Mouse (Mus musculus) gastrocnemius, postnatal 36 days (tissue): ENCODE results near the gene Ap1s1. TPM values are rescaled to one million over a fixed set of nuclear protein-coding genes. Genes with fewer than 3 reads are reported as not detected.

Source experiments
- DNase-seq, 2 experiments: peaks; one replicate each; pipeline ENCODE4 v3.0.0; 2022
- intact Hi-C: fragments of 180-260 bp; cut with DNase I; formaldehyde crosslinking; loops from one replicate; pipeline ENCODE4 v1.15.1; 2025
- microRNA-seq, 2 experiments: library from miRNA; unstranded; fragments of <30 nt; microRNA quantifications; one replicate each; pipeline ENCODE4 v1.2.0; 2021
- total RNA-seq, 2 experiments: library from RNA; stranded (reverse); gene quantifications; 2 replicates each; pipeline ENCODE4 v1.2.3; 2021

The Ap1s1 gene
- total RNA-seq, 2 experiments from 2014 or later = 14.6 to 16.8 TPM

GRCm38 (mm10) chr5:137029273-137029585 is 16.7 kb downstream of the Ap1s1 start:
- no peak for DNase-seq
- intact Hi-C loops = loop anchor here (5.0 kb wide), 1 partner anchor 33 kb away; no protein-coding TSS in a partner anchor

- intact Hi-C loops = loop anchor here (5.0 kb wide), 1 partner anchor 34 kb away; no protein-coding TSS in a partner anchor
- no peak for DNase-seq
Measured at GRCm38 (mm10) chr5:137028561-137029272, 17.2 kb downstream of the Ap1s1 start.

DNA sequence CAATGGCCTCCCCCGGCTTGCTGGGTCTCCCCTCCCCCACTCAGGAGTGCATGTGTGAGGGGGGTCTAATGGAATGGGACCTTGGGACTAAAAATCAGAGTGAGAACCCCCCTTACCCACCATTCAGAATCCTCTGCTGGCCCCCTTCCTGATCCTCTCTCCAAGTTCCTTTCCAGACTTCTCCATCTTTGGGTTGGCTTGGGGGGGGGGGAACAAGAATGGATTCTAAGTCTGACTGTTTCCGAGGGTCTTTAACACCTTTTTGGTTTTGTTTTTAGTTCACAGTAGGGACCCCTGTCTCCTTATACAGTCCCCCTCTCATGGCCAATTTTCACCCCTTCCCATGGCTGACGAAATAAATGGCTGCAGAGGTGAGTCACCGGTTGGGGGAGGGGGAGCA is 19.8 kb downstream of the Ap1s1 start, which contains the start of gene Vgf:
Vgf (plus strand) TSS at position 301 of the 400 bp plus-strand sequence.
- DNase-seq = no peak
- intact Hi-C loops = loop anchor here (5.0 kb wide), 1 partner anchor 36 kb away; no protein-coding TSS in a partner anchor

GRCm38 (mm10) chr5:137025132-137025531 is 20.8 kb downstream of the Ap1s1 start:
- intact Hi-C loops = loop anchor here (1.0 to 5.0 kb wide), 2 partner anchors 37 to 82 kb away; no protein-coding TSS in a partner anchor
- DNase-seq = peak; percentile 65 to 67

DNA sequence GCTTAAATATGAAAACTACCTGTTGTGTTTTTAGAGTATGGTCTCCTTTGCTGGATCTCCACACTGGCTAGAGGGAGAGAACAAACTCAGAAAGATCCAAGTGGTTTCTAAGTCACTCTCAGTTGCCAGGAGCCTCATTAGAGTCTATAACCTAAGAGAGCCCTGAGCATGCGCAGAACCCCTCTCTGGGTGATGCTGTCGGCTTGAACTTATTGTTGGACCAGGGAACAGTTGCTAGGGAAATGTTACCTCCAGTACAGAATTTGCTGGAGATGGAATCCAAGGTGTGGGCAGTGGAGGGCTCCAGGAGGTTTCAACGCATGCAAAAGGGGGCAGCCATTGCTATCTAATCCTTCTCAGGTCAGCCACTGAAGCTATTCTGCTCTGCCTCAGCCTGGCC is 21.6 kb downstream of the Ap1s1 start:
- DNase-seq = no peak
- intact Hi-C loops = no loop called here

DNA sequence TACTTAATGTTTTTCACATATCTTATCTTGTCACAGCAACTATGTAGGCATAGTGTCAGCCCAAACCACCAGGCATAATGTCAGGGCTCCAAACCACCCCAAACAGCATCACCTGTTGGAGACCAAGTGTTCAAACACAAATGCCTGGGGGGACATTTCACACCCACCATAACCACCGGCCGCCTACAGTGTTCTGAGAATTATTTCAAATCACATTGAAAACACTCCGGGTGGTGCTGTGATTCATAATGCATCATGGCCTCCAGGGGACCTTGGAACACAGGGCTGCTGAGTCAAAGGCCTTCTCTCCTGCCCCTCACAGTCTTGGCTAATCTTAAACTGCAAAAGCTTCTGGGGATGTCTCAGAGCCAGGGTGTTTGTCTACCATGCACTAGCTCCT is 30.0 kb downstream of the Ap1s1 start:
- intact Hi-C loops = no loop called here
- no peak for DNase-seq

GRCm38 (mm10) chr5:137012401-137012950 is 33.5 kb downstream of the Ap1s1 start:
- DNase-seq = no peak
- intact Hi-C loops = no loop called here

DNA sequence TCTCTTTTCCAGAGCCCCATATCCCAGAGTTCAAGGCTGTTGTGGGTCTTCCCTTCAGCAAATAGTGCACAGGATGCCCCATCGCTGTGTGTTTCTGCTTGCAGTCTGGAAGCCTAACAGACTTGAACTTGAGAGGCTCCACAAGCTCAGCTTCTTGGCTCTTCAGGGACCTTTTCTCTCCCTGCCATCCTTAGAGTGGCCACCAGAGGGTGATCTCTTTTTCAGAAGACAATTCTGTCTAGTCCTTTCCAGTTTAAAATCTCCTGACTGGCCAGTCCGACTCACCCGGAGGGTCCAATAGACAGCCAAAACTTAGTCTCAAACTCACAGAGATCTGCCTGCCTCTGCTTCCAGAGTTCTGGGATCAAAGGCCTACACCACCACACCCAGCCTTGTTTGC is 35.9 kb downstream of the Ap1s1 start:
- intact Hi-C loops = no loop called here
- DNase-seq = no peak

- no peak for DNase-seq
- intact Hi-C loops = no loop called here
Measured at GRCm38 (mm10) chr5:137007276-137007675, 38.7 kb downstream of the Ap1s1 start.

GRCm38 (mm10) chr5:137000612-137001011 is 45.3 kb downstream of the Ap1s1 start:
- no peak for DNase-seq
- intact Hi-C loops = no loop called here

DNA sequence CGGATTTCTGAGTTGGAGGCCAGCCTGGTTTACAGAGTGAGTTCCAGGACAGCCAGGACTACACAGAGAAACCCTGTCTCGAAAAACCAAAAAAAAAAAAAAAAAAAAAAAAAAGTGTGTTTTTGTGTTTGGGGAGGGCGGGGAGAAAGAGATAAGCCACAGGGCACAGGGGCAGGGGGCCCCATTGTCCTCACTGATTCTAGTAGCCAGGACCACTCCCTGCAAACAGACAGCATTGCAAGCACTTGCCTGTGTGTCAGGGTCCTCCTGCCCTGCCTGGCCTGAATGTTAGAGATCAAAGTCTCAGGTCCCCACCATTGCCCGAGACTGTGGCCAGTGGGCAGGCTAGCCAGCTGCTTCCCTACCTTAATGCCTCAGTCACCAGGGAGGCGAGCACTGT is 46.5 kb downstream of the Ap1s1 start:
- intact Hi-C loops = no loop called here

GRCm38 (mm10) chr5:136989801-136990200 is 56.1 kb downstream of the Ap1s1 start:
- no peak for DNase-seq
- intact Hi-C loops = no loop called here

More for the DNA sequence above, 46.5 kb downstream of the Ap1s1 start:
- no peak for DNase-seq

DNA sequence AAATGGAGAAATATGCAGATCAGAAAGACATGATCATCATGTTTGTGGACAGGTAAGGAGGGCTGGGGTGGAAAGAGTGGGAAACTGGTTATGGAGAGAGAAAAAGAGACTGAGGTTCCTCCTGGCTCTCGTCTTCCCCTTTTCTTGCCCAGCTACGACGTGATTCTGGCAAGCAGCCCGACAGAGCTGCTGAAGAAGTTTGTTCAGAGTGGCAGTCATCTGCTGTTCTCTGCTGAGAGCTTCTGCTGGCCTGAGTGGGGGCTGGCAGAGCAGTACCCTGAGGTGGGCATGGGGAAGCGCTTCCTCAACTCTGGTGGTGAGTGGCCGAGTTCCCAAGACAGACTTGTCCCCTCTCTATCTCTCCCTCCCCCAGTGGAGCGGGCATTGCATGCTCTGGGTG is 57.5 kb downstream of the Ap1s1 start:
- intact Hi-C loops = no loop called here
- DNase-seq = no peak

- intact Hi-C loops = no loop called here
- no peak for DNase-seq
Measured at GRCm38 (mm10) chr5:136987934-136988271, 58.0 kb downstream of the Ap1s1 start, which contains the start of gene Znhit1. TSS of gene Znhit1 (minus strand) at chr5:136988021.

DNA sequence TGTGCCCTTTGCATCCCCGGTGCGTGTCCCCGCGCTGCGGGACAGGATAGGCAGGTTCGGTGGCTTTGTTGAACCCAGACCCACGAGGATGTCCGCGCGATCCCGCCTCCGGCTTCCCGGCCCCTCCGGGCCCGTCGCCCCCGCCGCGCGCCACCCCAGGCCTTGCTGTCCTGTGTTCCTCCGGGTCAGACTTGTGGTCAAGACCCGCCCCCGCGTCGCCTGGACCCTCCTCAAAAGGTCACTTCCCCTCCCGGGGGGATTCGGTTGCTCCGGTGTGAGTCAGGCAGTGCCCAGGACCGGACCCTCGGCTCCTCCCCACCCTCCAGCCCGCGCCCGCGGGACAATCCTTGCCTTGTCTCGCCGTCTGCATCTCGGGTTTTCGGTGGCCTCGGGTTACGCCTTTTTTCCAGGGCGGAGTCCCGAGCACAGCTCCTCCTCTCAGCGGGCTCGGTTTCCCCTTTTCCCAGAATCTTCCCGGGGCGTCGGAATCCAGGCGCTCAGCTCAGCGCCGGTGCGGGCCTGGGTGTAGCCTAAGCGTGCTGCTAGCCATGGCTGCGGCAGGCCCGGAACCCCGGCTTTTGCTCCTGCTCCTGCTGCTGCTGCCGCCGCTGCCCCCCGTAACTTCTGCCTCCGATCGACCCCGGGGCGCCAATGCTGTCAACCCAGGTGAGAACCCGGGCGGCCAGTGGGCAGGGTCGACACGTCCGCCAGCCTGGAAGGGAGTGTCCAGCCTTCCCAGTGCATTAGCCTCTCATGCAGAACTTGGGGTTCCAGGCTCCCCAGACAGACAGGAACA is 58.6 kb downstream of the Ap1s1 start:
- intact Hi-C loops = no loop called here
- DNase-seq = peak; percentile 83 to 87

DNA sequence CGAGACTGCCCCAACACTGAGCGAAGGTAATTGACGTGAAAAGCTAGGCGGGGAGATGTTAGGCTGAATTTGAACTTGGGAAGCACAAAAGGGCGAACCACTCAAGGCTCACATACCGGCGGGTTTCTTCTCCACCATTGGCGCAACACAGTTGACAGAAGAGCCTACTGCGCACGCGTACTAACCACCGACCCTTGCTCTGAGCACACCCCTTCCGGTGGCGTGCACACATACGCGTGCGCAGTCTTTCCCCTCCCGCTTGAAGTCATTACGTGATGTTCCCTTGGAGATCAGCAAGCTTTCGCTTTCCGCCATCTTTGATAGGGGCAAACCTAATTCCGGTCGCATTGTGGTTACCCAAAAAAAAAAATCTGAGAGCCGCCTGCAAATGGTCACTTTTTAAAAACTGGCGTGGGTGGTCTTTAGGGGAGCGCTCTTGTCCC is 59.2 kb downstream of the Ap1s1 start, which contains the start of gene Plod3:
Plod3 (plus strand) TSS at position 325 of the 443 bp plus-strand sequence.
- intact Hi-C loops = no loop called here
- peak; percentile 87 to 96 for DNase-seq

Small RNA genes lying within 50 kb of the gene (microRNA-seq; reads per million reads assigned to microRNA genes)
- 6.8 to 8.2 reads per million in 2 experiments for gene Mir702

Other genes with a start within 250 kb of the Ap1s1 start
- gene Col26a1, start 162.9 kb downstream of the Ap1s1 start, total RNA-seq = 1 to 10 TPM; 2.3 to 4.1 TPM
- 1 to 10 TPM; 4.2 to 5.9 TPM for gene Ift22, start 138.0 kb downstream of the Ap1s1 start, total RNA-seq
- 100 to 1,000 TPM; 149 to 165 TPM for gene Fis1, start 92.9 kb downstream of the Ap1s1 start, total RNA-seq
- 1 to 10 TPM; 1.7 to 1.8 TPM for gene Cldn15, start 79.5 kb downstream of the Ap1s1 start, total RNA-seq
- gene Plod3, start 59.1 kb downstream of the Ap1s1 start, total RNA-seq = 10 to 100 TPM; 19.5 to 22.2 TPM
- 10 to 100 TPM; 58.3 to 63.2 TPM for gene Znhit1, start 58.1 kb downstream of the Ap1s1 start, total RNA-seq
- gene Vgf, start 19.7 kb downstream of the Ap1s1 start, total RNA-seq = not detected
- gene Serpine1, start 26.1 kb upstream of the Ap1s1 start, total RNA-seq = 1 to 10 TPM; 2.8 to 7.5 TPM
- 1 to 10 TPM; 7.0 to 8.0 TPM for gene Trim56, start 70.1 kb upstream of the Ap1s1 start, total RNA-seq
- gene Muc3, start 103.2 kb upstream of the Ap1s1 start, total RNA-seq = not detected
- gene Muc3a, start 166.3 kb upstream of the Ap1s1 start, total RNA-seq = under 1 TPM; 0.17 to 0.31 TPM
- gene Ache, start 241.4 kb upstream of the Ap1s1 start, total RNA-seq = 10 to 100 TPM; 25.2 to 41.2 TPM
- 10 to 100 TPM; 17.6 to 25.1 TPM for gene Ufsp1, start 248.5 kb upstream of the Ap1s1 start, total RNA-seq